Mouse (Mus musculus) retina, postnatal 1 day (tissue): ENCODE measurements around the gene Cflar.

ENCODE experiments used
- DNase-seq: peaks from one replicate; pipeline ENCODE4 v3.0.0-alpha.2; 2012

The Cflar gene

DNA sequence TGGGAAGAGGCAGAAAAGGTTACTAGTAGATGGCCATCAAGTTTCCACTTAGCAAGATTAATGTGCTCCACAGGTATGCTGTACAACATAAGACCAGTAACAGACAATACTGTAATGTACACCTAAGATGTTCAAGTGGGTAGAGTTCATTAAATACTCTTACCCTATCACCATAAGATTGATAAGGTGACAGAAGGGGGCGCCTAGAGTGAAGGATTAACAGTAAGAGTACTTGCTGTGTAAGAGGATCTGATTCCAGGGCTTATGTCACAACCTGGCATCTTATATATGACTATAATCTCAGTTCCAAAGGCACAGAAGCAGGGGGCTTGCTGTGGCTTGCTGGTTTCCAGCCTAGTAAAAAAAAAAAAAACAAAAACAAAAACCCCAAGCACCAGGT is 66.9 kb downstream of the Cflar start:
- no peak for DNase-seq

DNA sequence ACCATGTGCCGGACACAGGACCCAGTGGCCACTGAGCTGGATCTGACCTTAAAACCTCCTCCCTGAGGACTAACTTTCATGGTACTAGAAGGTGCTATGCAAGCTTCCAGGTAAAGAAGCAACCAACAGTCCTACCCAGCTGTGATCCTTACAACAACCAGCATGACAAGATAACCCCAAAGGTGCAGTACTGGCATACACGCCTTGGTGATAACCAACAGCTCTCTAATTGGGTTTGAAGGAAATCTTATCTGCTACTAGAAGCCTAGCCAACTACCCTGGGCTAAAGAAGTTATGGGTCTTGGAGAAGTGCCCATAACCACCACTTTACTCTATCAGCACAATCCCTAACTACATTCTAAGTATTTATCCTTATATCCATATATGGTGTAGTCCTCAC is 75.0 kb downstream of the Cflar start:
- DNase-seq = no peak

DNA sequence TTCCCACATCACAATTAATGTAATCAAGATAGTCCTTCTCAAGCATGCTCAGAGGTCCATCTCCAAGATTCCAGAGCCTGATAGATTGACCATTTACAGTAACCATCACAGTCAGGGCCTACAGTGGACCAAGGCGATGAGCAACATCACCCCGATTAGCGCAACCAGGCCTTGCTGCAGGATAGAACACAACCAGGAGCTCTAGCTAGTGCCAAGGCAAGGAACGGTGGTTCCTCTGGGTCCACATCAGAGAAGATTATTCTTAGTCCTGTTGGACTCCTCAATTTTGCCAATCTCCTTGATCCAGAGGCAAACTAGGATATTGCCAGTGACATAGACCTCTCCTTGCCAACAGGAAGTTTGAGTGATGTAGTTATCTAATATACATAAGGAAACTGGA is 77.1 kb downstream of the Cflar start:
- no peak for DNase-seq

DNA sequence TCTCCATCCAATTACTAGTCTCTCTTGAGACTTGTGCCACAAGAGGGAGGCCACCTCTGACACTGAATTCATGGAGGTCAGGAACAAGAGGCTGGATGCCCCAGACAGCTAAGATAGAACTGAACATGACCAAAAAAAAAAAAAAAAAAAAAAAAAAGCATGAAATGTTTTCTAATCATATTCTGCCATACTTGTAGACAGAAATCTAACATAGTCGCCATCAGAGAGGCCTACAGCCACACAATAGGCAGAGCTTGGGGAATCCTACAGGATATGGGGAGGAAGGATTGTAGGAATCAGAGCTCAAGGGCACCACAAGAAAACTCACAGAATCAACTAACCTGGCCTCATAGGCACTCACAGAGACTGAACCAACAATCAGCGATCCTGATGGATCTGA is 83.4 kb downstream of the Cflar start:
- DNase-seq = no peak

DNA sequence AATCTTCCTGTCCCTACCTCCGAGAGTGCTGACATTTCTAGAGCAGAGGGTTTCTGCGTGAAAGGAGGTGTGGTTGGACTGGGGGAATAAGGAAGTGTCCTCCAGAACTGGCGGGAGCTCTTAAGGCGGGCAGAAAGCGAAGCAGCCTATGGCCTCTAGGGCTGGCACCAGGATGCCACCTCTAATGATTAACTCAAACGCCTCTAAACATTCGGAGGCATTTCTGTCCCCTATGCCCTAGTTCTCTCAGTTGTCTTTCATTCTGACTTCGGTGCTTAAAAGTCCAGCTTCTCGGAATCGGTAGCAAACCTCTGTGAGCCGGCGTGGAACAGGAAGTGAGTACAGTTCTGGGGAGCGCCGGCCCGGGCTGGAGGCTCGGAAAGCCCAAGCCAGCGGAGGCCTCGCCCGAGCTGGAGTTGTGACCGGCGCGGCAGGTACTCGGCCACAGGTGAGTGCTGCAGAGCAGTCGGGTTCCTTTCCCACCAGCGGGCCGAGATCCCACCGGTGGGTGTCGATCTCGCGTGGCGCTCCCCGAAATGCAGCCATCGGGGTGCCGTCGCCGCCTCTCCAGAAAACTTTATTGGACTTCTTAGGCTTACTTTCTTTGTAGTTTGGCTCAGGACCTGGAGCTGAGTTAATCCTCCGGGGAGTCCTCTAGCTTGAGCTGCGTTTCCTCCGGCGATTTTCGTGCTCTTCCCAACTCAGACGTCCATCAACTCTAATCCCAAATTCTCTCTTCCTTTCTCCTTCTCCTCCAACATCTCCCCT is 84.2 kb downstream of the Cflar start, which contains the start of gene Casp8:
TSS of gene Casp8 (plus strand) at position 84 of the 768 bp plus-strand sequence.
- peak; percentile 71 for DNase-seq

DNA sequence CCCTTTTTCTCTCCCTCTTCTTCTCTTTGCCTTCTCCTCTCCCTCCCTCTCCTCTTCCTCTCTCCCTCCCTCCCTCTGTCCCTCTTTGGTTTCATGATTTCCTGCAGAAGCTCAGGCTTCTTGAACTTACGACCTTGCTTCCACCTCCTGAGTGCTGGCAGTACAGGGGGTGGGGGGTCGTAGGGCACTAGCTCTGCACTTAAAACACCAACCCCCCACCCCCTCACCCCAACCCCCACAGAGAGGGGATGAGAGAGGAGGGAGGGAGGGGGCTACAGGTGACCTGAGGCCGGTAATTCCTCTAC is 84.7 kb downstream of the Cflar start:
- DNase-seq = no peak

DNA sequence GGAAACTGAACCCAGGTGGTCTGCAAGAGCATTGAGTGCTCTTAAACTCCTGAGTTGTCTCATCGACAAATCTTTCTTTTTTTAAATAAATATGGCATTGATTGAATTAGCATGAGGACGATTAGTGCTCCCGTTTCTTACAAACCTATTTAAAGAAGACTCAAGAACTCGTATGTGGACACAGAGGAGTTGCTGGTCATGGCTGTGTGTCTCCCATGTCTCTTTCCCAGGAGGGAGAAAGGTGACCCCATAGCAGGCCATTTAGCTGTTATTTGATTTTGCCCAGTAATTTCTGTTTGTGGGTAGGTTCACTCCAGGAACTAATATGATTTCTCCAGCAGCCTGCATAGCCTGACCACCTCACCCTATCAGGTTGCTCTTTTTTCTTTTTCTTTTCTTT is 85.5 kb downstream of the Cflar start:
- no peak for DNase-seq

DNA sequence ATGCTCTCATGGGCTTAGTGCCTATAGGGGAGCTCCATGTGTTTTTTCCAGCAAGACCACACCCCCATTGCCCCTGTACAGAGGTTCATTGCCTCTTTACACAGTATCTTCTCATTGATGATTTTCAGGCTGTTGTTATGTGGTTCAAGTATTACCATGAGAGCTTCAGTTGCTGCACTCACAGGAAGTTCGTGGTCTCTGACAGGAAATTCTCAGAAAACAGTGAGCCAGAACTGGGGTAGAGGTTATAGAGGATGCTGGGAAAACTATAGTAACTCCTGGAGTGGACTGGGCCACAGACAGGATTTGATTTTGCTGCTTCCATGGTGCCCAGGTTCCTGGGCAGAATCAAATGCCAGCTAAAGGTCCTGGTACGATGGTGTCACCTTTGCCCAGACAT is 86.1 kb downstream of the Cflar start:
- no peak for DNase-seq

DNA sequence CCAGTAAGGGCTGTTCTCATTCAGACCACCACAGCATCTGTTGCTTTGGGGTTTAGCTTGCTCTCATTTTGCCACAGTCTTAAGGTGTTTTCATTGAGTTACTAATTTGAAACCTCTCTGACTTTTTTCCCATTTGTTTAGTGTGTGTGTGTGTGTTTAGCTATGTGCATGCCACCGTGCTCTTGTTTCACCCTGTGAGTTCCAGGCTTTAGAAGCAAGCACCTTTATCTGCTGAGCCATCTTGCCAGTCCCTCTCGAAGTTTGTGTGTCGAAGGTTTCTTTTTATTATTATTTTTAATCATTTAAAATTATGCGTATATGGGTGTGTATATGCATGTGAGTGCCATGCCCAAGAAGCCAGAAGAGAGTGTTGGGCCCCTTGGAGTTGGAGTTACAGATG is 87.6 kb downstream of the Cflar start:
- DNase-seq = no peak

DNA sequence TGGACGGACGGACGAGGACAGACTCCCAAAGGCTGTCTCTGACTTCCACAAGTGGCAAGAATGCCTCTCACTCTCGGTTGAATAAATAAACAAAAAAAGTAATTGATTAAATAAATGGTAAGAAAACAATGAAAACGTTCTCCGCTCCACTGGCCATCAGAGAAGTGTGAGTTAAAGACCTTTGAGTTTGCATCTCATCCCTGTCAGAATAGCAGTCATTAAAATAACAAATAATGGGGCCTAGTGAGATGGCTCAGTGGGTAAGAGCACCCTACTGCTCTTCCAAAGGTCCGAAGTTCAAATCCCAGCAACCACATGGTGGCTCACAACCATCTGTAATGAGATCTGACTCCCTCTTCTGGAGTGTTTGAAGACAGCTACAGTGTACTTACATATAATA is 89.3 kb downstream of the Cflar start:
- peak; percentile 8 for DNase-seq

DNA sequence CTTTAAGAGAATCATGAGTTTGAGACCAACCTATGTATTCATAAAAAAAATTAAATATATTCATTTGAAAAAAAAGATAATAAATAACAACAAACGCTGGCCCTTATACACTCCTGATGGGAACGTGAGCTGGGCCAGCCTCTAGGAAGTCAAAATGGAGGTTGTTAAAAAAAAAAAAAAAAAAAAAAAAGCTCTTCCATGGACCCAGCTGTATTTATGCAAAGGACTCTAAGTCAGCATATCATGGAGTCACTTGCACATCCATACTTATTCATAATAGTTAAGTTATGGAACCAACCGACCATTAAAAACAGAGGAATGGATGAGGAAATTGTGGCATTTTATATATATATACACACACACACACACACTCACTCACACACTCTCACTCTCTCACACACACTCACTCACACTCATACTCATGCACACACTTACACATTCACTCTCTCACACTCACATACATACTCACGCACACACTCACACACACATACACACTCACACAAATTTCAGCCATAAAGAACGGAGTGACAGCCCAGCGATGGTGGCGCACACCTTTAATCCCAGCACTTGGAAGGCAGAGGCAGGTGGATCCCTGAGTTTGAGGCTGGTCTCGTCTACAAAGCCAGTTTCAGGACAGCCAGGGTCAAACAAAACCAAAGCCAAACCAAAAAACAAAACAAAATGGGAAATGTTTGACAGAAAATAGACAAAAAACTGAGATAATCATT is 90.4 kb downstream of the Cflar start:
- no peak for DNase-seq

DNA sequence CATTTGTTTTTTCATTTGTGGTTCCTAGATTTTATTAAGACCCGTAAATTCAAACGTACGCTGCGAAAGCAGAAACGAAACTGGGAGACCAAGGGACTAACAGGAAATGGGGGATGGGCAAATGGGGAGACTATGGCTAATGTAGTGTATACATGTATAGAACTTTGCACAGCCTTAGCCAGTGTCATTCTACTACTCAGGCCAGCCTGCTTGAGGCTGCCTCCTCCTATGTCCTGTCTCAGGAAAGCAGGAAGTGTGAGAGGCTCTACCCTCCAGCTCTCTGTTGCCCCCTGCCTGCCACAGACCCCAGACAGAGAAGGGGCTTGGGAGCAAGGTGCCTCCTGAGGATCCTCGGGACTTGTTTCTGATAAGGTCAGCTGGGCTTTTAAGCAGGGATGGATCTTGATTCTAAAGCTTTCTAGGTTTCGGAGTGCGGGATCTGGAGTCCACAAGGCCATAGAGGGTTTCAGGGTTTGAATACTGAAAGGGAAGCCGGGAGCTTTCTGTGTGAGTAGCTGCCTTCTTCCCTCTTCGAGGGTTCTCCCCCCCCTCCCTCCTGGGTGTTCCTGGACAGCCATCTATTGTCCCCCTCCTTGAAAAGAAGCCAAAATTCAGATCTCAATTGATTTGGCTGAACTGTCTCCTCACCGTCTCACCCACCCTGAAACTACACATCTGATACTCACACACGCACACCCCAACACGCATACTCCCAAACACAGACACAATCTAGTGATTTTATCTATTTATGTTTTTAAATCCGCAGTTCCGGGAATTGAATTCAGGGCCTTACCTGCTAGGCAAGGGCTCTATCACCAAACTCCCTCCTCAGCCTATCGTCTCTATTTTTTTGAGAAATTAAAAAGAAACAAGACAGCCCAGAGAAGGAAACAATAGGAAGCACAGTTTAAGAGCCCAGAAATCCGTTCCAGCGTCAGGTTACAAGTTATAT is 91.3 kb downstream of the Cflar start:
- DNase-seq = no peak

DNA sequence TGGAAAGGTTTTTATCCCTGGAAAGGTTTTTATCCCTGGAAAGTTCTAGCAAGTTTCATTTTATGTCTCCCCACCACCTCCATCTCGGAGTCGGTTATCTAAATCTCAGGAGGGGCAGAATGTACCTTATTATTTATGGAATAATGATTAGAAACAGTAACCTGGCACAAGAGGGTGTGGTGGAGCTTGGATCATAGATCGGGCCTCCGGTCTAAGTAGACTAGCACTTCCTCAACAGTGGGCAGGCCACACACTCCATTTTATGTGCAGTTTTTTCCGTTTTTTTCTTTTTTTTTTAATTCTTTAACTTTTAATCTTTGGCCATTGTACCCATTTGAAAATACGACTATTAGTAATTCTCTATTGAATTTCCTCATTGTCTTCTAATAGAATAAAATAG is 92.2 kb downstream of the Cflar start:
- no peak for DNase-seq

DNA sequence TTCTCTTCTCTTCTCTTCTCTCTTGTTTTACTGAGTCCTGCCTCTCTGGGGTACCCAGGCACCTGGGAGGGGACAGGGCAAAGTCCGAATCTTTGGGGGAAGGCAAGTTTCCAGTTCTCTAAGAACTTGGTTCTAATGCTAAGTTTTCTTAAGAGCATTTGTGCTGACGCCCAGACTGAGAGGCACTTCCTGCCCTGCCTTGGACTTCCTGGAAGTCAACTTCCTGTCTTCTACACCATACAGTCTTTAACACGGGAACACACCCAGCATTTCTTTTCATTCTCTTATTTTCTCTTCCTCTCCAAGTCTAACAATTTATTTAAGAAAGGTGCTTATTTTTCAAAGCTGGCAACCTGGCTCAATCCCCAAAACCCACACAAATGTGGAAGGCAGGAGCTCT is 95.3 kb downstream of the Cflar start:
- no peak for DNase-seq
